8 mouse cellular contexts compared by ENCODE assay signal in genomic region chr12:79910884-79911759, GRCm38 (mm10).
DNase-seq lines count a peak whose midpoint lies in the region; ATAC-seq lines count a peak whose summit lies in the region.

No protein-coding gene starts in this region.

- no peaks in the 10 kb centered on the region for H3K36me3 ChIP-seq in hindbrain, embryonic 13.5 days
- H3K36me3 ChIP-seq in liver, embryonic 12.5 days: no peaks in the 10 kb centered on the region

- DNase-seq in embryo, embryonic 10.5 days (ENCODE audit: low spot score): peak; percentile 85
- peak; percentile 36 to 46 for DNase-seq in lung, postnatal 4 days
- DNase-seq in right cerebral cortex, postnatal 4 days: peak; percentile 61
- DNase-seq in urinary bladder, postnatal 10 days (ENCODE audit: low spot score): no peak
- no peak for DNase-seq in spleen, postnatal 14 days (ENCODE audit: low spot score in 2 of 2)

- H3K9me3 ChIP-seq in hindbrain, embryonic 13.5 days: no peaks in the 10 kb centered on the region
- H3K9me3 ChIP-seq in liver, embryonic 12.5 days (replicated peaks): peaks cover 7% of the 10 kb centered on the region; the same call in 1 of the 2 replicates

- H3K9ac ChIP-seq in hindbrain, embryonic 13.5 days: 0 out of 2 replicates have a peak overlapping the region, but pooled peaks have one; percentile 19
- no peak overlapping the region for H3K9ac ChIP-seq in liver, embryonic 12.5 days

- no peak overlapping the region for H3K4me3 ChIP-seq in brown adipose tissue, adult 24 weeks (ENCODE audit: insufficient read depth, low read depth, low read length)
- H3K4me3 ChIP-seq in hindbrain, embryonic 13.5 days: no peak overlapping the region
- H3K4me3 ChIP-seq in liver, embryonic 12.5 days: no peak overlapping the region

- H3K4me2 ChIP-seq in hindbrain, embryonic 13.5 days: no peak overlapping the region
- H3K4me2 ChIP-seq in liver, embryonic 12.5 days: no peak overlapping the region

- peak overlapping the region; percentile 79 for H3K27ac ChIP-seq in brown adipose tissue, adult 24 weeks (replicated peaks; ENCODE audit: low read depth, low read length)
- H3K27ac ChIP-seq in hindbrain, embryonic 13.5 days: peak overlapping the region; percentile 65
- no peak overlapping the region for H3K27ac ChIP-seq in liver, embryonic 12.5 days

- H3K4me1 ChIP-seq in brown adipose tissue, adult 24 weeks (ENCODE audit: control insufficient read depth, insufficient read depth, insufficient read length, low read length): peaks cover 33% of the 10 kb centered on the region
- peaks cover 22% of the 10 kb centered on the region for H3K4me1 ChIP-seq in hindbrain, embryonic 13.5 days (replicated peaks)
- H3K4me1 ChIP-seq in liver, embryonic 12.5 days: peaks cover 16% of the 10 kb centered on the region

- no peaks in the 10 kb centered on the region for H3K27me3 ChIP-seq in hindbrain, embryonic 13.5 days
- H3K27me3 ChIP-seq in liver, embryonic 12.5 days (replicated peaks): no peaks in the 10 kb centered on the region

- WGBS in hindbrain, embryonic 13.5 days: 8% methylated on average over 15 of the region's 15 CpGs
- WGBS in liver, embryonic 12.5 days (ENCODE audit: insufficient replicate concordance): 68% methylated on average over 15 of the region's 15 CpGs

- peak; percentile 87 for ATAC-seq in hindbrain, embryonic 13.5 days (ENCODE audit: low FRiP score)
- ATAC-seq in liver, embryonic 12.5 days: no peak

Comparison
In these comparisons a context has a peak if more than half of its experiments do, and no peak if none do; other contexts are left out.
1. DNase-seq: peak in embryo, embryonic 10.5 days (single experiment), lung, postnatal 4 days (2 of 2) and right cerebral cortex, postnatal 4 days (single experiment); none in urinary bladder, postnatal 10 days (single experiment) and spleen, postnatal 14 days (0 of 2).